Mouse (Mus musculus) embryonic facial prominence, embryonic 12.5 days (tissue): ENCODE measurements around the gene Slc8a1. TPM values are rescaled to one million over a fixed set of nuclear protein-coding genes. Genes with fewer than 3 reads are reported as not detected.
A peak's percentile ranks its signal among the peaks of the same experiment; 100 is the strongest.

ENCODE experiments used
- ATAC-seq: fragments of 200-750 bp; cut with Nextera tagmentation; 2 replicates; pipeline ENCODE4 v1.8.0; 2017; ENCODE audit not compliant: insufficient number of reproducible peaks, insufficient read depth, low FRiP score, low TSS enrichment
- H3K27ac ChIP-seq: fragments of 300-500 bp; sonication (generic); 2 replicates; pipeline ENCODE4 v1.5.1; 2016; ENCODE audit warnings: mild to moderate bottlenecking
- H3K27me3 ChIP-seq: fragments of 300-500 bp; sonication (generic); 2 replicates; pipeline ENCODE4 v1.6.1; 2016; ENCODE audit warnings: mild to moderate bottlenecking, moderate library complexity
- H3K36me3 ChIP-seq: fragments of 300-500 bp; sonication (generic); 2 replicates; pipeline ENCODE4 v1.6.1; 2016; ENCODE audit warnings: mild to moderate bottlenecking
- H3K4me1 ChIP-seq: fragments of 300-500 bp; sonication (generic); 2 replicates; pipeline ENCODE4 v1.6.1; 2016
- H3K4me2 ChIP-seq: fragments of 300-500 bp; sonication (generic); replicated peaks from 2 replicates; pipeline ENCODE4 v1.6.1; 2016; ENCODE audit warnings: mild to moderate bottlenecking, moderate library complexity
- H3K4me3 ChIP-seq: fragments of 300-500 bp; sonication (generic); 2 replicates; pipeline ENCODE4 v1.5.1; 2016; ENCODE audit warnings: mild to moderate bottlenecking
- H3K9ac ChIP-seq: fragments of 300-500 bp; sonication (generic); 2 replicates; pipeline ENCODE4 v1.6.1; 2016; ENCODE audit warnings: mild to moderate bottlenecking, moderate library complexity
- H3K9me3 ChIP-seq: fragments of 300-500 bp; sonication (generic); 2 replicates; pipeline ENCODE4 v1.6.1; 2016; ENCODE audit warnings: mild to moderate bottlenecking, moderate library complexity
- WGBS: fragments of 180-500 bp; shearing (Covaris S2); methylation state at CpG from one replicate; pipeline ENCODE4 v1.1.7; 2016; 5-methylcytosine and 5-hydroxymethylcytosine counted together
- polyA plus RNA-seq: library from polyadenylated mRNA; unstranded; fragments of >200 nt; fragmentation: Nextera tagmentation; extraction: Ambion mirVana; gene quantifications from 2 replicates; pipeline ENCODE4 v1.2.1, GENCODE M21; 2016

The Slc8a1 gene
- polyA plus RNA-seq, 1 experiment from 2014 or later, result 4.1 TPM

GRCm38 (mm10) chr17:81668466-81668865, 69.7 kb downstream of the Slc8a1 start:
- no peak overlapping the region for H3K27ac ChIP-seq

GRCm38 (mm10) chr17:81667935-81668334, 70.2 kb downstream of the Slc8a1 start:
- Histone ChIP-seq H3K9ac (no peak overlapping the region; the same call in 1 of the 2 replicates), H3K36me3 (no peaks in the 10 kb centered on the region), H3K27me3 (peaks cover 22% of the 10 kb centered on the region), H3K4me1 (peaks cover 4% of the 10 kb centered on the region; the same call in 1 of the 2 replicates), H3K27ac (no peak overlapping the region), H3K9me3 (no peaks in the 10 kb centered on the region), H3K4me2 (peak overlapping the region; percentile 92), H3K4me3 (no peak overlapping the region)
- ATAC-seq, result no peak
- WGBS, result 63% methylated on average over 2 of the region's 2 CpGs

More at GRCm38 (mm10) chr17:81668466-81668865, 69.7 kb downstream of the Slc8a1 start:
- Histone ChIP-seq H3K4me2 (peak overlapping the region; percentile 92), H3K9me3 (no peaks in the 10 kb centered on the region), H3K9ac (peak overlapping the region; percentile 76), H3K27me3 (peaks cover 25% of the 10 kb centered on the region), H3K4me3 (peak overlapping the region; percentile 73), H3K36me3 (no peaks in the 10 kb centered on the region), H3K4me1 (peaks cover 4% of the 10 kb centered on the region; the same call in 1 of the 2 replicates)
- WGBS, result 2% methylated on average over 2 of the region's 2 CpGs
- ATAC-seq, result no peak

- peaks cover 4% of the 10 kb centered on the region; the same call in 1 of the 2 replicates for H3K4me1 ChIP-seq
- H3K4me2 ChIP-seq, result no peak overlapping the region
- 44% methylated on average over 2 of the region's 2 CpGs for WGBS
- H3K27ac ChIP-seq, result no peak overlapping the region
- H3K9me3 ChIP-seq, result no peaks in the 10 kb centered on the region
- H3K9ac ChIP-seq, result no peak overlapping the region
- no peaks in the 10 kb centered on the region for H3K36me3 ChIP-seq
- no peak overlapping the region for H3K4me3 ChIP-seq
- H3K27me3 ChIP-seq, result peaks cover 9% of the 10 kb centered on the region
- no peak for ATAC-seq
Observed at GRCm38 (mm10) chr17:81666551-81666950, 71.6 kb downstream of the Slc8a1 start.

- Histone ChIP-seq H3K27ac (no peak overlapping the region), H3K4me1 (peaks cover 4% of the 10 kb centered on the region; the same call in 1 of the 2 replicates), H3K4me3 (no peak overlapping the region), H3K27me3 (no peaks in the 10 kb centered on the region), H3K4me2 (no peak overlapping the region), H3K9me3 (no peaks in the 10 kb centered on the region), H3K36me3 (no peaks in the 10 kb centered on the region), H3K9ac (no peak overlapping the region)
- no peak for ATAC-seq
- 87% methylated on average over 4 of the region's 4 CpGs for WGBS
Observed at GRCm38 (mm10) chr17:81664916-81665315, 73.3 kb downstream of the Slc8a1 start.

- WGBS, result 75% methylated on average over 1 of the region's 1 CpGs
- ATAC-seq, result no peak
- Histone ChIP-seq H3K27me3 (no peaks in the 10 kb centered on the region), H3K9me3 (no peaks in the 10 kb centered on the region), H3K36me3 (no peaks in the 10 kb centered on the region), H3K4me2 (no peak overlapping the region), H3K4me3 (no peak overlapping the region), H3K27ac (no peak overlapping the region), H3K9ac (no peak overlapping the region), H3K4me1 (no peaks in the 10 kb centered on the region)
Observed at GRCm38 (mm10) chr17:81657828-81658227, 80.3 kb downstream of the Slc8a1 start.

- H3K27me3 ChIP-seq, result no peaks in the 10 kb centered on the region
- H3K4me3 ChIP-seq, result no peak overlapping the region
- 80% methylated on average over 2 of the region's 2 CpGs for WGBS
- H3K4me2 ChIP-seq, result no peak overlapping the region
- H3K9ac ChIP-seq, result no peak overlapping the region
- ATAC-seq, result no peak
- no peaks in the 10 kb centered on the region for H3K4me1 ChIP-seq
- H3K9me3 ChIP-seq, result no peaks in the 10 kb centered on the region
- no peak overlapping the region for H3K27ac ChIP-seq
- no peaks in the 10 kb centered on the region for H3K36me3 ChIP-seq
Observed at GRCm38 (mm10) chr17:81654548-81654947, 83.6 kb downstream of the Slc8a1 start.

- WGBS, result 58% methylated on average over 1 of the region's 1 CpGs
- H3K4me1 ChIP-seq, result no peaks in the 10 kb centered on the region
- no peaks in the 10 kb centered on the region for H3K27me3 ChIP-seq
- no peak overlapping the region for H3K4me3 ChIP-seq
- no peak overlapping the region for H3K27ac ChIP-seq
- ATAC-seq, result no peak
- no peak overlapping the region for H3K9ac ChIP-seq
- no peak overlapping the region for H3K4me2 ChIP-seq
- no peaks in the 10 kb centered on the region for H3K9me3 ChIP-seq
- H3K36me3 ChIP-seq, result peaks cover 3% of the 10 kb centered on the region; the same call in 1 of the 2 replicates
Observed at GRCm38 (mm10) chr17:81652958-81653357, 85.2 kb downstream of the Slc8a1 start.

- no peak overlapping the region for H3K9ac ChIP-seq
- 83% methylated on average over 2 of the region's 2 CpGs for WGBS
- H3K4me3 ChIP-seq, result no peak overlapping the region
- H3K27ac ChIP-seq, result no peak overlapping the region
- H3K4me2 ChIP-seq, result no peak overlapping the region
- no peaks in the 10 kb centered on the region for H3K4me1 ChIP-seq
- H3K27me3 ChIP-seq, result no peaks in the 10 kb centered on the region
- no peaks in the 10 kb centered on the region for H3K36me3 ChIP-seq
- no peaks in the 10 kb centered on the region for H3K9me3 ChIP-seq
- no peak for ATAC-seq
Observed at GRCm38 (mm10) chr17:81636822-81637221, 101.4 kb downstream of the Slc8a1 start.

- 84% methylated on average over 2 of the region's 2 CpGs for WGBS
- no peak for ATAC-seq
- no peaks in the 10 kb centered on the region for H3K4me1 ChIP-seq
- H3K9ac ChIP-seq, result no peak overlapping the region
- H3K4me2 ChIP-seq, result no peak overlapping the region
- no peak overlapping the region for H3K4me3 ChIP-seq
- H3K36me3 ChIP-seq, result no peaks in the 10 kb centered on the region
- no peaks in the 10 kb centered on the region for H3K27me3 ChIP-seq
- no peaks in the 10 kb centered on the region for H3K9me3 ChIP-seq
- no peak overlapping the region for H3K27ac ChIP-seq
Observed at GRCm38 (mm10) chr17:81630471-81630870, 107.7 kb downstream of the Slc8a1 start.

- Histone ChIP-seq H3K4me1 (no peaks in the 10 kb centered on the region), H3K36me3 (no peaks in the 10 kb centered on the region), H3K9me3 (no peaks in the 10 kb centered on the region), H3K27ac (no peak overlapping the region), H3K9ac (no peak overlapping the region), H3K4me2 (no peak overlapping the region), H3K4me3 (no peak overlapping the region), H3K27me3 (no peaks in the 10 kb centered on the region)
- WGBS, result 66% methylated on average over 2 of the region's 2 CpGs
- no peak for ATAC-seq
Observed at GRCm38 (mm10) chr17:81621188-81621644, 117.0 kb downstream of the Slc8a1 start.

GRCm38 (mm10) chr17:81618461-81618860, 119.7 kb downstream of the Slc8a1 start:
- Histone ChIP-seq H3K36me3 (no peaks in the 10 kb centered on the region), H3K9me3 (no peaks in the 10 kb centered on the region), H3K4me3 (no peak overlapping the region), H3K27me3 (no peaks in the 10 kb centered on the region), H3K27ac (no peak overlapping the region), H3K9ac (no peak overlapping the region), H3K4me2 (no peak overlapping the region), H3K4me1 (no peaks in the 10 kb centered on the region)
- no peak for ATAC-seq
- WGBS, result 86% methylated on average over 5 of the region's 5 CpGs

- Histone ChIP-seq H3K9ac (no peak overlapping the region), H3K9me3 (no peaks in the 10 kb centered on the region), H3K4me1 (no peaks in the 10 kb centered on the region), H3K27ac (no peak overlapping the region), H3K4me3 (no peak overlapping the region), H3K4me2 (no peak overlapping the region), H3K27me3 (no peaks in the 10 kb centered on the region), H3K36me3 (no peaks in the 10 kb centered on the region)
- 89% methylated on average over 4 of the region's 4 CpGs for WGBS
- ATAC-seq, result no peak
Observed at GRCm38 (mm10) chr17:81616326-81616725, 121.9 kb downstream of the Slc8a1 start.
